Mouse (Mus musculus): ENCODE data around the gene Camk1.
"Not testable (repeated sequence)": the region's sequence is repeated elsewhere in the genome, so short reads cannot be mapped to it uniquely, and the experiment has no call there.

Gene Camk1

GRCm38 (mm10) chr6:113361476-113361875 lies 17.7 kb upstream of the Camk1 start:
- no peak for DNase-seq (ENCODE audit: low read depth, low spot score)

DNA sequence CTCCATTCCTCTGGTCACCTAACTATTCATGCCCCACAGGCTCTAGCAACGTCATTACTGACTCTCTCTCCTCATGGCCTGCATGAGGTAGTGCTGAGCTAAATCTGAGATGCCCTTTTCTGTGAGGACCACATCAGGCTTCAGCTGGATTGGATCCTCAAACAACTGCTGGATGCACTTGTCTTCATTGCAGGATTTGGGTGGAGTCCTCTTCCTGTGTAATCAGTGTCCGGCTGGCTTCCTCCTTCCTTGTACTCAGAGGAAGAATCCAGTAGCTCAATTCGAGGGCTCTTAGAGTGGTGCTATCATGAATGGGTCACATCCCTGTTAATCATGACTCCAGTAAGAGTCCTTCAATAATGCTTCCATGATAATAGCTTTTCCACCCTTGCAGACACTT lies 9.9 kb upstream of the Camk1 start:
- DNase-seq (ENCODE audit: low read depth, low spot score), result no peak

- DNase-seq (ENCODE audit: low read depth, low spot score), result no peak
Measured at GRCm38 (mm10) chr6:113352820-113353219, 9.0 kb upstream of the Camk1 start.

DNA sequence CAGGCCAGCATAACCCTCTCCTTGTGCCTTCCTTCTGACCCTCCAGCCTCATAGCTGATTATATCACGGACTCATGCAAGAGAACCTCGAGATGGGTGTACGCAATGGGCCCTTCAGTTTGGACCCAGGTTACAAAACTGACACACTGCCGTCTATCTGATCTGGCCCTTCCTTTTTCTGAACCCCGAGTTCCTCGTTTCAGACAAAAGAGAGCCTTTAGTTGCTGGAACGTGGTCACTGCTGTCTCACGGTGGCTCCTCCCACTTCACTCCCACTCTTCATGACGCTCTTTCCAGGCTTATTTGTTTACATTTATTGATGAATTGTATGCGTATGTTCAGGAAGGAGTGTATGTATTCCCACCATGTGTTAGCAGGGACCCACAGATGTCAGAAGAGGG lies 7.9 kb upstream of the Camk1 start:
- no peak for DNase-seq (ENCODE audit: low read depth, low spot score)

- no peak for DNase-seq (ENCODE audit: low read depth, low spot score)
Measured at GRCm38 (mm10) chr6:113351161-113351560, 7.4 kb upstream of the Camk1 start.

DNA sequence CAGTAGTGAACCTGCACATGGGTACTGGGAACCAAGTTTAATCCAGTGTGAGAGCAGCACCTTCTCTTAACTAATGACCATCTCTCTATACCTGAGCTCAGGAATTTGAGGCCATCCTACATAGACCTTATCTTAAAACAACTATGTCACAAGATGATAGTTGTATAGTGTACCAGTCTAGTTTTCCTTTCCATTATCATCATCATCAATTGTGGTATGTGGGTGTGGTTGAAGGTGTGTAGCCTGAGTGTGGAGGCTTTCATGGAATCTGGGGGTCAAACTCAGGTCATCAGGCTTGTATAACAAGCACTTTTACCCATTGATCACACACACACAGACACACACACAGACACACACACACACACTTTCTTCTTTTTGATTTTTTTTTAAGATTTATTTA lies 6.8 kb upstream of the Camk1 start:
- no peak for DNase-seq (ENCODE audit: low read depth, low spot score)

- DNase-seq (ENCODE audit: low read depth, low spot score), result no peak
Measured at GRCm38 (mm10) chr6:113346897-113347296, 3.1 kb upstream of the Camk1 start.

DNA sequence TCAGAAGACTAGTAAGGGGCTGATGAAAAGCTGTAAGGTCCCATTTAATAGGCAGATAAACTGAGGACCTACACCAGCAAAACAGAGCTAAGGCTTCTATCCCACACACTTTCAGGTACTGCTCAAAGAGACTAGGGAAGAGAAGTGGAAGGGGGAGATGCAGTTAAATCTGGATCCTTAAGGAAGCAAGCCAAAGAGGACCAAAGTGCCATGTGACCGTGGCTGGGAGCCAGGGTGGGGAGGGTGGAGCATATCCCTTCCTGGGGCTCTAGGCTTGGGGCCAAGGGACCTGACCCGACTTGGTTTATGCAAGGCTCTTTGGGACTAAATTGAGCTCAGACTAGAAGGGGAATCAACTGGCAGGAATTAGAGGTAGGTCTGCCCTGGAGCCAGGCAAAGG lies 537 bp upstream of the Camk1 start:
- no peak for DNase-seq (ENCODE audit: low read depth, low spot score)

- no peak for DNase-seq (ENCODE audit: low read depth, low spot score)
Measured at GRCm38 (mm10) chr6:113342297-113342696, 1.5 kb downstream of the Camk1 start.

GRCm38 (mm10) chr6:113341574-113341973 lies 2.2 kb downstream of the Camk1 start:
- no peak for DNase-seq (ENCODE audit: low read depth, low spot score)

DNA sequence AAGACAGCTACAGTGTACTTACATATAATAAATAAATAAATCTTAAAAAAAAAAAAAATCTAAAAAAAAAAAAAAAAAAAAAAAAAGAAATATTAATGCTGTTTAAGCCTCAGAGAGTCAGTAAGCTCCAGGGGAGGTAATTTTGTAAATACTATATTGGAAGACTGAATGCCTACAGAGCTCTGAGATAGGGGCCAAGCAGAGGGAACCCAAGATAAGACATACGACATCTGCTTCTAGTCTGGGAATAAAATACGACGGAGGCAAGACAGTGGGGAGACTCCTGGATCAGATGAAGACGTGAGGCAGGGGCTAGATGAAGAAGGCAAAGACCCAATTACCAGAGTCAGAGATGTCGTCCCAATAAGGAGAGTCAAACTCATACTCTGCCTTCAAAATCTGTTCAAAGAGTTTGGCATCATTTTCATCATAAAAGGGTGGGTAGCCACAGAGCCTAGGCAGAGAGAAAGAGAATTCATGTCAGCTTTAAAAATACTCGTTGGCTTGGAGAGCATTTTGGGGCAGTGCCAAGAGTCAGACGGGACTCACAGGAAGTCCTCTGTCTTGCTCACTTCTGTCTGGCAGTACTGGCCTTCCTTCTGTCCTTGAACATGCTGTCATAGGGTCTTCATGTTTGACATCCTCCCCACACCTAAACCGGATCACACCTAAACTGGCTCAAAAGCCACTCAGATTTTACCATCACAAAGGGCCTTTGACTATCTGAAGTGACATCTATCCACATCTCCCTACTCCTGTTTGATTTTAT lies 6.7 kb downstream of the Camk1 start:
- DNase-seq (ENCODE audit: low read depth, low spot score), result no peak

DNA sequence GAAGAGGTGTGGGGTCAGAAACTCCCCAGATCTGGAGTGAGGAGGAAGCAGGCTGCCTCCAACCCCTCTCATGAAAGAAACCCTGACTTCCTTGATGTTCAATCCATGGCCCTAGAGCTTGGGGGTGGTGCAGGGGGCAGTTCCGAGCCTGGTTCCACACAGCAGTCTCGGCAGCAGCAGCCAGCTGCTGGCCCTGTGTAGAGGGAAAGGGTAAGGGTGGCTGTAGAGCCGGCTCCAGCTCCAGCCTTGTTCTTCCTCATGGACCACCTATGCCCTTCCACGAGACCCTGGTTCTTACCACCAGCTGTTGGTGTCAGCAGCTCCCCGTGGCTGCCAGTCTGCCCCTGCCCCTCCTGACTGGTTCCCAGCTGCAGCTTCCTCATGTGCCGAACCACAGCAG lies 9.6 kb downstream of the Camk1 start:
- DNase-seq (ENCODE audit: low read depth, low spot score), result no peak

DNA sequence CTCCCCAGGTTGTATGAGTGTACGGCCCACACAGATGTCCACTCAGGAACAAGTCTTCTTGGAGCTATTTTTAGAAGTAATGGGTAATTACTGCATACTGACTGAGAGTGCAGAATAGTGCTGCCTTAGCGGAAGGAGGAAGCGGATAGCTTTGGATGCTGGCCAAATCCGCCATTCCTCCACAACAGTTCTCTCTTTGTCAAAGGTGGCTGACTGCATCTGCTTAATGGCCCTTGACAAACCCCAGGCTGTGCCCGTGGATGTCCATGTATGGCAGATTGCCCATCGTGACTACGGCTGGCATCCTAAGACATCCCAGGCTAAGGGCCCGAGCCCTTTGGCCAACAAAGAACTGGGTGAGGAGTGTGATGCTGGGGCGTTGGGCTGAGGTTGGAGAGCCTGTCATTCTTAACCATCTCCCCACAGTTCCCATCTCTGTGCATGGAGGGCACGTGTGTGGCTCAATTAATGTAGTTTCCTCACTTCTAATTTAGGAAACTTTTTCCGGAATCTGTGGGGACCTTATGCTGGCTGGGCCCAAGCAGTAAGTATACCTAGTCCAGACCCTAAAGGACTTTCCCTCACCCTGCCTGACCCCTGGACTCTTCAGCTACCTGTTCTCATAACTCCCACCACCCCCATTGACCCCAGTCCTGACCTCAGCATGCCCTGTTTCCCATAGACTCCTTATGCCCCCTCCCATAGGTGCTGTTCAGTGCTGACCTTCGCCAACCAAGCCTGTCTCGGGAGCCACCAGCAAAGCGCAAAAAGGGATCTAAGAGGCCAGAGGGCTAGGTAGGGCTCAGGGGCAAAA lies 10.4 kb downstream of the Camk1 start:
- no peak for DNase-seq (ENCODE audit: low read depth, low spot score)

- DNase-seq (ENCODE audit: low read depth, low spot score), result not testable (repeated sequence)
Measured at GRCm38 (mm10) chr6:113332734-113333133, 11.1 kb downstream of the Camk1 start.

DNA sequence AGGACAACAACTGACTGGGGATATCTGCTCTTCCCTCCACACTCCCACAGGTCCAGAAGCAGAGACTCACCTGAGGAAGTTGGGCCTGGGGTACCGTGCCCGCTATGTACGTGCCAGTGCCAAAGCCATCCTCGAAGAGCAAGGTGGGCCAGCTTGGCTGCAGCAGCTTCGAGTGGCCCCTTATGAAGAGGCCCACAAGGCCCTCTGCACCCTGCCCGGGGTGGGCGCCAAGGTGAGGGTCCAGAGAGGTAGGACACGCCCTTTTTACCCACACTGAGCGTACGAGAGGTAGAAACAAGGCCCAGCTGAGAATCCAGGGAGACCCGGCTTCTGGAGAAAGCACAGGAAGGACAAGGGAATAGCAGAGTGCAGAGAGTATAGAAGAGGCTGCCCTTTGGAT lies 12.1 kb downstream of the Camk1 start:
- DNase-seq (ENCODE audit: low read depth, low spot score), result no peak

- DNase-seq (ENCODE audit: low read depth, low spot score), result peak; percentile 67
Measured at GRCm38 (mm10) chr6:113330547-113330946, 13.2 kb downstream of the Camk1 start.

DNA sequence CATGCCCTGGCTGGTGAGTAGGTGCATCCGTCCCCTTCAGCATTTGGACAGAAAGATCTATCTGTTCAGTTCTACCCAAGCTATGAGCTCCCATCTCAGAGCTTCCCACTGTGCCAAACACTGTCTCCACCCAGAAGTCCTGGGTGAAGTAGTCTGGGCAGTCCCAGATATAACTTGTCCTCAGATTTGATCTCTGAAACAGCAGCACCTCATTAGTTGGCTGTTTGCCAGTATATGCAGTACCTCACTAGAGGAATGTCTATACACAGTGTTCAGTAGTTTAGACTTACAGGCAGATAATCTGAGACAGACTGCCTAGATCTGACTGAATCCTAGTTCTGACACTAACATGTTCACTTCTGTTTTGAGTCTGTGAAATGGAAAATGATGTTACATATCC lies 14.4 kb downstream of the Camk1 start:
- no peak for DNase-seq (ENCODE audit: low read depth, low spot score)

DNA sequence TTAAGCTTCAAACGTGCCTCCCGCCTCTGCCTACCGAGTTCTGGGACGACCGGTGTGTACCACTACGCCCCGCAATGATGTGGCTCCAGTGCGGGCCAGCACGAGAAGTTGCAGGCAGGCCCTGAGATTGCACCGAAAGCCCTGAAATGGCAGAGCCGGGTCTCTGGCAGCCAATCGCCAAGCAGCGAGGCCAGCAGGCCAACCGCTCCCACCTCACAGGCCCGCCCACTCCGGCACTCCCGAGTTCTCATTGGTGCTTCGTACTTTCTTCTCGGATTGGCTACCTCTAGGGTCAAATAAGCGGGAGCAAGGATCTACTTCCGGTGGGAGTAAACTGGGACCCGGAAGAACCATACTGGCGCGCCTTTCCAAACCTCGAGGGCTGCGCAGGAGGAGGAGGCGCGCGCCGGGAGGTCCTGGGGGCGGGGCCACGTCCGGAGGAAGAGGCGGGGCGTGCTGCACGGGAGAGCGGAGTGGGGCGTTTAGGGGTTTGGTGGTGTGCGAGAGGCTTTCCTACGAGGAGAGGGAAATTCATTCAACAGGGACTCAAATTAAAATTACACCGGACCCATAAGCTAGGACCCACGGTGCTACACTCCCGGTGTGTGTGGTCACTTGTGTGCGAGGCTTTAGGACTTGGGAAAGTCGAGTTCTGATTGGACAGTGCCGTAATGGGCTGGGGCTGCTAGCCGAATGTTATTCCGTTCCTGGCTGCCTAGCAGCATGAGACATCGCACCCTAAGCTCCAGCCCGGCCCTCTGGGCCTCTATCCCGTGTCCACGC lies 17.1 kb downstream of the Camk1 start, which contains the start of gene Ogg1:
Gene Ogg1 (plus strand): TSS at position 440 of the 783 bp plus-strand sequence.
- peak; percentile 98 for DNase-seq (ENCODE audit: low read depth, low spot score)

DNA sequence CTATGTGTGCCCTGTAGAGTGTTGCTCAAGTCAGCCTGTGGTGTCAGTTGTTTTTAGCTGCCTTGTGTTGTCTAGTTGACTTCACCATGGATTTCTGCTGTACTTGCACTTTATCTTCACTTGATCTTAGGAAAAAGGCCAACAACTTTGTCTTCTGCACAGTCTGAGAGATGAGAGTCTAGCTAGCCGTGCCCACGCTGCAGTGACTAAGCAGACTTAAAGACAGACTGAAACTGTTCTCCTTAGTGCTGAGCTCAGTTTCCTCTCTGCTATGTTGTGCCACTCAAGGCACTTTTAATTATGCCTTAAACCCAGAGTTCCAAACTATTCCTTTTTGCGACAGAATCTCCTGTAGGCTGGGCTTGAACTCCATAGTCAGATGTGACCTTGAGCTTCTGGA lies 27.8 kb downstream of the Camk1 start:
- DNase-seq (ENCODE audit: low read depth, low spot score), result no peak

DNA sequence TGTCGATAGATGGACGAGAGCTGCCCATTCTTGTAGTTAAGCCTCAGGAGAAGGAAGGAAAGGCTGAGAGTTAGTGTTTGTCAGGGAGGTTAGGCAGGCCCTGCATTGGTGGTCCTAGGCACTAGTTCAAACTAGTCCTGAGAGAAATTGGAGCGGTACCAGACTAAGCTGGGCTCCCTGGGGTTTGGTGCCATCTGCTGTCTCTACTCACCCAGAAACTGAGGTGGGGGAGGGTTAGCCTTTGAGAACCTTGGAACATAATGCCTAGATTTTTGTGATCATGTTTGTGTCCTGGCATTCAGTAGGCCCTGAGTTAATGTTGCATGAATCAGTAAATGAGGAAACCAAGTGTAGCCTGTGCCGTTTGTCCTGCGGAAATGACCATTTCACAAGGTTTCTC lies 35.6 kb downstream of the Camk1 start:
- DNase-seq (ENCODE audit: low read depth, low spot score), result peak; percentile 59

GRCm38 (mm10) chr6:113307481-113308121 lies 36.2 kb downstream of the Camk1 start:
- peak; percentile 54 for DNase-seq (ENCODE audit: low read depth, low spot score)

GRCm38 (mm10) chr6:113306986-113307349 lies 36.8 kb downstream of the Camk1 start, which contains the start of gene Brpf1:
Gene Brpf1, plus strand, starts transcription at chr6:113307137.
- no peak for DNase-seq (ENCODE audit: low read depth, low spot score)

Data from CD4-positive, CD25-positive, alpha-beta regulatory T cell, adult 2 months (primary cell).